Mouse (Mus musculus) ovary, postnatal 14 days (tissue): ENCODE results near the gene Calcrl.

ENCODE experiments used
- DNase-seq: peaks from one replicate; pipeline ENCODE4 v3.0.0; 2022; ENCODE audit warnings: low spot score

The Calcrl gene

DNA sequence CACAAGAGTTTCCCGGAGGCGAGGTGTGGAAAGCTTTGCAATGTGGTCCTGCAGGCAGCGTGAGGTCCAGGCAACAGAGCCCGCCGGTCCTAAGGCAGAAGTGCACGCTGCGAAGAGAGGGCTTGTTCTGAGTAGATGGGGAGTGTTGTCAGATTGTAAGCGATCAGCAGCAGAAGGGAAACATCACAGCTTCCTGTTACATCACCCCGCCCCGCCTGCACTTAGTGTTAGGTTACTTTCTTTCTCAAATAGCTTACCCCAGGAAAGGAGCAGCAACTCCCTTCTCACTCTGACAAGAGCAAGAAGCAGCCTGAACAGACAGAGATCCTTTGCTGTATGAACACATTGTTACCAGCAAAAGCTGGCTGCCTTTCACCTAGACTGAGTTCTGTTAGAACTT lies at the start of gene Calcrl:
Gene Calcrl, minus strand, starts transcription at position 274 of the 400 bp plus-strand sequence.
- DNase-seq = peak; percentile 42

GRCm38 (mm10) chr2:84474651-84475050 lies 49.4 kb upstream of the Calcrl start:
- DNase-seq = no peak

DNA sequence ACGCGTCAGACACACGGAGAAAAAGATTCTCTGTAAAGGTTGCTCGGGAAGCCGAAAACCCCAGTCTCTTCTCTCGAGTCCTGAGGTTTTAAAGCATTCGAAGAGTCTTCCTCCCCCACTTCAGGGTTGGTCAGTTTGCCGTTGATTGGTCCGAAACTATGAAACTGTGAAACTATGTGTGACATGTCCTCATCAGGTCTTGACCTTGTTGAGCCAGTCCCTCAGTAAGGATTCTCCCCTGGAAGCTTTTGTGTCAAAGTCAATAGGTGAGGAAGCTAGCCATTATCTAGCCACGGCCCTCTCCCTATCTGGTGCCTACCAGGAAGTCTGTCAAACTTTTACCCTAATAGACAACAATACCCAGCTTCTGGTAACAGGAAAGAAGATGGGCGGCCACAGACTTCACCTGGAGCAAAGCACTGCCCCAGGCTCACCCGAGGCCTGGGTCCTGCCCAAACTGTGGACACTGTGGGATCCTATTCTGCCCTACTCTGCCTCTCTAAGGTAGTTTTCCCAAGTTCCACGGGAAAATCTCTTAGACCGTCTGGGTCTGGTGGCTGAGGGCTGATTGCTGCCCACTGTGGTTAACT lies 48.8 kb upstream of the Calcrl start:
- DNase-seq = no peak

DNA sequence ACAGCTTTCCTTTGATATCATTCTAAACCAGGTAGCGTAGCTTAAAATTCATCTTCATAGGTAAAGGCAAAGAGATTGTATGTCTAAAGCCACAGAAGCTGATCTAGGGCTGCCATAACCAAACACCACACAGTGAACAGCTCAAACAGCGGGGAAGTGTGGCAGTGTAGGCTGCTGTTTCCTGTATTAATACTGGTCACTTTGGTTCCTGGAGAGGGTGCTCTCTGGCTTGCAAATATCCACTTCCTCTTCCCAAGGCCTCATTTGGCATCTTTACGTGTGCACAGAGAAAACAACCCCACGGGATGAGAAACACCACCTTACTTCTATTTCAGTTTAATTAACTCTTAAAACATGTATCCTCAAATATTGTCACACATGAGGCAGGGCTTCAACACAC lies 42.2 kb upstream of the Calcrl start:
- no peak for DNase-seq

DNA sequence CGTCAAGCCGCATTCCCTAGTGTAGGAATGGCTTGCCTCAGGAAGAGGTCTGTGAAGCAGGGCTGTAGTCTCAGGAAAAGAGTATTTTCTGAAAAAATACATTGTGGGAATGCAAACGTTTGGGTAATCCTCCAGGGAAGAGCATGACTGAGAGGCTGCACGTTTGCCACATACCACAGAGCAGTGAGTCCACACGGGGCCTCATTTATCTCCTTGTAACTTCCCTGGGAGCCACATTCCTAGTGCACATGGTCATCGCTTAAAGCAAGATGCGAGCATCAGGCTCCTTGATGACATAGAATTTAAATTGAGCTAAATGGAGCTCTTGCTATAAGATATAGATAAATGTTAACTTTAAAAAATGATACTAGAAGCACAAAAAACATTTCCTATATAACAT lies 39.7 kb upstream of the Calcrl start:
- DNase-seq = no peak

DNA sequence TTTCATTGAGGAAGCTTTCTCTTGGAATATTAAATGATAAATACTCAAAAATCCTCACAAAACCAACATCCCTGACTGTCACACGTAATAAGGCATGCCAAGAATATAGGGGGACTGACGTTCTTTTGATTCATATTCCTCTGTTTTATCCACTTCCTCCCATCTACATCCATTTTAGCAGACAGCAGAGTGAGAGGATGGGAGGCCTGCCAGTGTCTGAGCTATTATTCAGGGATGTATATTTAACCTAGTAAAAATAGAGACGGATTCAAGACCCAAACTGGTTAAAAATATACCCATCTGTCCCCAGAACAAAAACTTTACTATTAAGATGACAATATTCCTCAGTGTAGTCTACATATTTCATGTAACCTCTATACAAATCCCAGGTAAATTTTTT lies 37.2 kb upstream of the Calcrl start:
- DNase-seq = no peak

DNA sequence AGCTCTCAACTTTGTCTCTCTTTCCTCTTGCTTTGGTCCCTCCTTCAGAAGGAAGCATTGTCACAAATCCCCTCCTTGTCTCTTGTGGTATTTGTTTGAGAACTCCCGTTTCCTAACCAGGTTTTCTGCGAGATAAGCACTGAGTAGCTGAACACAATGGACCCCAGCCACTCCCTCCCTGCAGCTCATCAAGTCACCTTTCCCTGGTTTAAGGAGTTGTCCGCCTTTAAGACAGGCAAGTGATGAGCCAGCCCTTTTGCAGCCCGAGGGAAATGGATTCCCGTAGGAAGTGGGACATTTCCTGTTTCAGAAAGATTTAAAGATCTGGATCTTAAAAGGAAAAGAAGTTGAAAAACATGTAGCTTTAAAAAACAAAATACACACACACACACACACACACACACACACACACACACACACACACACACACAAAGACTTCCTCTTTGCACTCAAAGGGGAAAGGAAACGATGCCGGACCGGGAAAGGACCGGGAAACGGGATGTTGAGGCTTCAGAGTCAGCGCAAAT lies 34.5 kb upstream of the Calcrl start:
- DNase-seq = no peak

- no peak for DNase-seq
Measured at GRCm38 (mm10) chr2:84457221-84457620, 32.0 kb upstream of the Calcrl start.

DNA sequence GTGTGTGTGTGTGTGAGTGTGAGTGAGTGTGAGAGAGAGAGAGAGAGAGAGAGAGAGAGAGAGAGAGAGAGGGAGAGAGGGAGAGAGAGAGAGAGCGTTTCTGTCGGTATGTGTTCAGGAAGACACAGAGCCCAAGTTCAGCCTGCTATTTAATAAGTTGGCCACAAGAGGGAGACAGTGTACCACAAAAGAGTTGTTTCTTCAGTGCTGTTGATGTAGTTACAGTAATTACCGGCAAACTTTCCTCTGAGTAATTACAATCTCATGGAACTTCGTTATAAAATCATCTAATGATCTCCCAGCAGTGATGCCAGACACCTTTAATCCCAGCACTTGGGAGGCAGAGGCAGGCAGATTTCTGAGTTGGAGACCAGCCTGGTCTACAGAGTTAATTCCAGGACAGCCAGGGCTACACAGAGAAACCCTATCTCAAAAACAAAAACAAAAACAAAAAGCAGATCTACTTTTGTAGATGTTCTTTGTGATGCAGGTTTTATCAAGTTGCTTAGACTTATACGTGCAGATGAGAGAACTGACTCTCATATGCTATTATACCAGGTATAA lies 30.1 kb upstream of the Calcrl start:
- DNase-seq = peak; percentile 67

DNA sequence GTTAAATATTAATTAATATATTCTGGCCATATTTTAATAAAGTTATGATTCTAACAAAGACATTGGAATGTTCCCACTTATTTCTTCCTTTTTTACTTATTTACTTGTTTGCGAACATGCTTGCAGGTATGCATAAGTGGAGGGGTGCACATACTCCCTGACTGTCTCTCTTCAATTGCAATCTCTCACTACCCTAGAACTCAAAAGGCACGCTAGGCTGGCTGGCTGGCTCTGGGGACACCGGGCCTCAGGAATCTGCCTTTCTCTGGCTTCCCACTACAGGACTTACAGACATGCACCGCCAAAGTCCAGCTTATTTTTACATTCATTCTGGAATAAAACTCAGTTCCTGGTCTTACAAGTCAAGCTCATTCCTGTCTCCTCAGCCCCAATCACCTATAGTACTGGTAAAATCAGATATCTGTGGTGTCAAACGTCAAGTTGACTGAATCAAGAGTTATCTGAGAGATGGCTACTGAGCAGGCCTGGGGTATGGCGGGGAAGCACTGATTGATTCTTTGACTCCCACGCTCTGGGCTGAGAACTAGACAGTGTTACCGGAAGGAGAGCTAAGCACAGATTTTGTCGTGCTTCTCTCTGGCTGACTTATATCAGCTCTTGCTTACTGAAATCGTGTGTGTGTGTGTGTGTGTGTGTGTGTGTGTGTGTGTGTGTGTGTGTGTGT lies 29.5 kb upstream of the Calcrl start:
- no peak for DNase-seq

DNA sequence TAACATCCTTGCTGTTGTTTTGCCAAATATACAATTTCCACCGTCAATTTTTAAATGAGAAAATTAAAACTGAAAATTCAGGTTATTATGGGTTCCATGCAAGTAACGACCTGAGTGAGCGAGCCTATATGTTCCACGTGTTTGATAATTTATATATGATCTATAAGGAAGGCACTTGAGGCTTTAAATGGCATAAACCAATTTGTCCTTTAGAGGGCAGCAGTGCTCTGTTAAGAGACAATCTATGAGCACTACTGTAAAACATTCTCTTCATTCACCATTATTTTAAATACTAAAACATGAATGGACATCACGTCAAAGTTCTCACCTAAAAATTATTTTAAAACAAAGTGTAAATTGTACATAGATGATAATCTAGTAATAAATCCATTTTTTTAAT lies 28.8 kb upstream of the Calcrl start:
- DNase-seq = no peak

DNA sequence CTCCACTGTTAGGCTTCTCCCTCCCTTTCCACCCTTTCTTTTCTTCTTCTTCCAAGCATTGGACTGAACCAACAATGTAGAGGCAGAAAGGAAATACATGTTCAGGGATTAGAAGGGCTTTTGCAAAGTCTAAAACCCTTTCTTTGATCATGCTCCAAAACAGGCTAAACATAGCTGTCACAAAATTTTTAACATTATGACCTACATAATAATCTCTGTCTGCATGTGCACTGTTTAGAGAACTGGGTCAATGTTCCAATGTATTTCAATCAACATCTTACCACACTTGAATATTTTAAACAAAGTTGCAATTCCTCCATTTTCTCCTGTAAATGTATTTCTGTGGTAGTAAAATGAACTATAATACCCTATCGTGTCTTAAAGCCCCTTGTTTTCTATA lies 20.3 kb upstream of the Calcrl start:
- no peak for DNase-seq

- DNase-seq = no peak
Measured at GRCm38 (mm10) chr2:84441940-84442339, 16.7 kb upstream of the Calcrl start.

- DNase-seq = no peak
Measured at GRCm38 (mm10) chr2:84429724-84430123, 4.5 kb upstream of the Calcrl start.

- no peak for DNase-seq
Measured at GRCm38 (mm10) chr2:84428836-84429235, 3.6 kb upstream of the Calcrl start.

- no peak for DNase-seq
Measured at GRCm38 (mm10) chr2:84426531-84426930, 1.3 kb upstream of the Calcrl start.

DNA sequence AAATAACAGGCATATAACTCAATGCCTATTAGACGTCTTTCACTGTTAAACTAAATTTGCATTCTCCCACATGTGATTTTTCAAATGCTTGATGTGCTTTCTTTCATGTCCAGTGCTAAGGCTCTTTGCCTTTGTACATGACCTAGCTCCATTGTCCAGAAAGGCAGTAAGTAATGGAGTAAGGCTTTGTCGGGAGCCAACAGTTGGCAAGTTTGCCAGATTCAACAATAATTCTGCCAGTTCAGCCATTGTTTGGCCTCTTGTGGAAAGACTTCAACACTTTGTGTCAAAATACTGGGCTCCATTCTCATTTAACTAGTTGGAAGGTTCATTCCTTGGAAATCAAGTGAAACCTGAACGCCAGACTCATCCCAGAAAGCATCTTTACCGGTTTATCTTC lies 8.7 kb downstream of the Calcrl start:
- DNase-seq = no peak

DNA sequence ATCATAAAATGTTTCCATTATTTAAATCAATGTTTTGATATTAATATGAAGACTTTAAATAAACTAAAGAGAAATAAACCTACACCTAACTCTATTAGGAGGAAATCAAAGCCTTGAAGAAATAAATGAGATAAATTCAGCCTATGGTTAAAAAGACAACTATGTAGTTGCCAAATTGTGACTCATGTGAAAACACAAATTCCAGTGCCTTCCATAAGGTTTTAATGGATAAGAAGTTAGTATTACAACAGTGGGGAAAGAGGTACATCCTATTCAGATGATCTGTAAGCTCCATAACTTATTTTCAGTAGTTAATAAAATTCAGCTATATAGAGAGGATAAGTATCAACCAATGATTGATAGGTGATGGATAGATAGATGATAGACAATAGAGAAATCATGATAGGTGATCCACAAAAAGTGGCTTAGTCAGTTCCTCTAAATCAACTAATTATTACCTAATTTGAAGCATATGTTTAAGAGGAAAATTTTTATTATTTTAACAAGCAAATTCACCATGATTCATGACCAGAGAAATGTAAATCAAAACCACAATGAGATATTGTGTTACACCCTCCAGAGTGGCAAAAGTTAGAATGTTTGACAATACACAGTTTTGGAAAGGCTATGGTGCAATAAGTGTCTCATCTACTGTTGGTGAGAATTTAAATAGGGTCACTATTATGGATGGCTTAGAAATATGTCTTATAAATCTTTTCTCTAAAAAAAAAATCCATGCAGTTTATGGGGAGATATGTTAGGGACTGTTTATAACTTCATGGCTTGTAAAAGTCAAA lies 15.2 kb downstream of the Calcrl start:
- DNase-seq = no peak

GRCm38 (mm10) chr2:84404834-84405233 lies 20.4 kb downstream of the Calcrl start:
- DNase-seq = no peak

DNA sequence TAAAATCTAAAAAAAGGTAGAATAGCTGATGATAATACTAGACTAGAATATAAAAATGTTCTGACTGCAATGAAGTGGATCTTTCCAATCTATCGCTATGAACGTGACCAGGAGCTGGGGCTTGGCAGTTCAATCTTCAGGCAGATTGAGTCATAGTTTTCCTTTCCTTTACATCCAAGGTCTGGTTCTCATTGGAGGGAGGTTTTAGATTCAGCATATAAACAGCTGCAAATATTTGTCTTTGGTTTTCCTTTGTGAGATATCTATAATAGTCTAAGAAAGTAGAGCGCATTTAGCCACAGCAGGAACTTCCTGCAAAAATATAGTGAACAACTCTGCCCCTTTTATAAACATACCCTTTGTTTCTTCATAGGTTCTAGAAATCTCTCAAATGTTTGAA lies 22.5 kb downstream of the Calcrl start:
- no peak for DNase-seq

- DNase-seq = no peak
Measured at GRCm38 (mm10) chr2:84396557-84396956, 28.7 kb downstream of the Calcrl start.

- no peak for DNase-seq
Measured at GRCm38 (mm10) chr2:84393236-84393635, 32.0 kb downstream of the Calcrl start.

GRCm38 (mm10) chr2:84389075-84389474 lies 36.1 kb downstream of the Calcrl start:
- DNase-seq = no peak
